ENCODE assay signal across 8 mouse cellular contexts in the genomic region with DNA sequence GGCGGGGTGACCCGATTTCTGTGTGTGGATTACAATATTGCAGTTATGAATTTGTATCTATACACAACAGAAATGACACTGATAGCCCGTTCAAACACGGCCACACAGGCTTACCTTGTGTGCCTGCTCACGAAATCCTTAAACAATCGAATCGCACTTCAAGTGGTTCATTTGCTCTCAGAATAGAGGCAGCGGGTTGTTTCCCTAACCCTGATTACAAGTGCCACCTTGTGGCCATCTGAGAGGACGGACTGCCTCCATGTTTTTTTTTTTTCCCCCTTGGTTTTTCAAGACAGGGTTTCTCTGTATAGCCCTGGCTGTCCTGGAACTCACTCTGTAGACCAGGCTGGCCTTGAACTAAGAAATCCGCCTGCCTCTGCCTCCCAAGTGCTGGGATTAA.
DNase-seq lines count a peak whose midpoint lies in the region; ATAC-seq and TF ChIP-seq lines count a peak whose summit lies in the region.

No protein-coding gene starts in this region.

- H3K4me1 ChIP-seq in kidney, embryonic 16.5 days (ENCODE audit: insufficient read depth, low read length) = no peaks in the 10 kb centered on the region
- H3K4me1 ChIP-seq in ES-Bruce4 (ENCODE audit: control insufficient read depth, insufficient read depth, low read length) = no peaks in the 10 kb centered on the region

- H3K4me3 ChIP-seq in kidney, embryonic 16.5 days (ENCODE audit: low read length) = no peak overlapping the region
- H3K4me3 ChIP-seq in ES-Bruce4 (ENCODE audit: low read depth, low read length) = no peak overlapping the region

- no peak for TF ChIP-seq POLR2A in ES-Bruce4 (IDR thresholded peaks at IDR 0.05; ENCODE audit: insufficient read depth, low read length)

- no peaks in the 10 kb centered on the region for H3K9me3 ChIP-seq in kidney, embryonic 16.5 days (ENCODE audit: low read length)
- no peaks in the 10 kb centered on the region for H3K9me3 ChIP-seq in ES-Bruce4 (replicated peaks; ENCODE audit: control insufficient read depth, insufficient read depth, low read length, poor library complexity, severe bottlenecking)

- H3K4me2 ChIP-seq in kidney, embryonic 16.5 days (replicated peaks; ENCODE audit: low read depth, low read length) = no peak overlapping the region

- no peak overlapping the region for H3K27ac ChIP-seq in kidney, embryonic 16.5 days (ENCODE audit: low read length)
- no peak overlapping the region for H3K27ac ChIP-seq in ES-Bruce4 (ENCODE audit: insufficient read depth, low read length)

- 53% methylated on average over 10 of the region's 10 CpGs for WGBS in kidney, embryonic 16.5 days

- intact Hi-C loops in left cerebral cortex, postnatal 14 days (cut with DNase I) = loop anchor here (1.0 kb wide), 1 partner anchor 57 kb away; no protein-coding TSS in a partner anchor

- peak; percentile 8 for DNase-seq in kidney, adult 11 months
- DNase-seq in cerebellum, postnatal 25 days = peak; percentile 48 to 64
- peak; percentile 44 to 59 for DNase-seq in heart, adult 9 months (ENCODE audit: low spot score in 2 of 2)
- DNase-seq in left cerebral cortex, postnatal 14 days (ENCODE audit: low spot score in 2 of 2) = peak; percentile 74 to 76
- DNase-seq in naive thymus-derived CD4-positive, alpha-beta T cell, adult 2 months (ENCODE audit: low read depth) = peak; percentile 62

- ATAC-seq in kidney, embryonic 16.5 days (ENCODE audit: low FRiP score, low TSS enrichment) = no peak
- ATAC-seq in megakaryocyte, adult 5-6 weeks (ENCODE audit: poor library complexity, severe bottlenecking) = no peak

- H3K36me3 ChIP-seq in kidney, embryonic 16.5 days (ENCODE audit: insufficient read depth, low read length) = peaks cover 3% of the 10 kb centered on the region; the same call in 1 of the 2 replicates
- H3K36me3 ChIP-seq in ES-Bruce4 (ENCODE audit: control insufficient read depth, insufficient read depth, low read length, poor library complexity, severe bottlenecking) = no peaks in the 10 kb centered on the region

- H3K9ac ChIP-seq in kidney, embryonic 16.5 days (replicated peaks; ENCODE audit: low read length) = no peak overlapping the region
- H3K9ac ChIP-seq in ES-Bruce4 (ENCODE audit: low read depth, poor library complexity, severe bottlenecking) = no peak overlapping the region

- H3K27me3 ChIP-seq in kidney, embryonic 16.5 days (ENCODE audit: insufficient read depth, low read length) = no peaks in the 10 kb centered on the region
- H3K27me3 ChIP-seq in ES-Bruce4 (ENCODE audit: control insufficient read depth, insufficient read depth, low read length, poor library complexity, severe bottlenecking) = no peaks in the 10 kb centered on the region

- TF ChIP-seq CTCF in ES-Bruce4 (IDR thresholded peaks at IDR 0.05; ENCODE audit: low read depth, low read length) = peak; percentile 39

- TF ChIP-seq EP300 in ES-Bruce4 (IDR thresholded peaks at IDR 0.05; ENCODE audit: insufficient read depth, low read depth, low read length) = no peak

Comparison
In these comparisons a context has a peak if more than half of its experiments do, and no peak if none do; other contexts are left out.
1. DNase-seq: peak in every context shown above with its lines; median percentile 75 in left cerebral cortex, postnatal 14 days; 62 in naive thymus-derived CD4-positive, alpha-beta T cell, adult 2 months; 56 in cerebellum, postnatal 25 days; 52 in heart, adult 9 months; 8 in kidney, adult 11 months.